Mouse (Mus musculus) midbrain, embryonic 16.5 days (tissue): ENCODE data around the gene Cadm2. TPM values are rescaled to one million over a fixed set of nuclear protein-coding genes. Genes with fewer than 3 reads are reported as not detected.

Experiments used
- ATAC-seq: fragments of 200-750 bp; cut with Nextera tagmentation; 2 replicates; pipeline ENCODE4 v1.8.0; 2017; ENCODE audit warnings: moderate TSS enrichment
- H3K27ac ChIP-seq: fragments of 300-500 bp; sonication (generic); 2 replicates; pipeline ENCODE4 v1.5.1; 2014; ENCODE audit warnings: mild to moderate bottlenecking, low read length, mixed read lengths
- H3K27me3 ChIP-seq: fragments of 300-500 bp; sonication (generic); 2 replicates; pipeline ENCODE4 v1.6.1; 2014; ENCODE audit warnings: low read depth, low read length, mixed read lengths; ENCODE audit not compliant: control insufficient read depth, insufficient read depth
- H3K36me3 ChIP-seq: fragments of 300-500 bp; sonication (generic); 2 replicates; pipeline ENCODE4 v1.6.1; 2014; ENCODE audit warnings: mild to moderate bottlenecking, low read length, moderate library complexity, mixed read lengths; ENCODE audit not compliant: control insufficient read depth, insufficient read depth
- H3K4me1 ChIP-seq: fragments of 300-500 bp; sonication (generic); 2 replicates; pipeline ENCODE4 v1.6.1; 2014; ENCODE audit warnings: mild to moderate bottlenecking, low read length, mixed read lengths; ENCODE audit not compliant: control insufficient read depth, insufficient read depth
- H3K4me2 ChIP-seq: fragments of 300-500 bp; sonication (generic); 2 replicates; pipeline ENCODE4 v1.6.1; 2014; ENCODE audit warnings: mild to moderate bottlenecking, low read length, mixed read lengths
- H3K4me3 ChIP-seq: fragments of 300-500 bp; sonication (generic); 2 replicates; pipeline ENCODE4 v1.5.1; 2014; ENCODE audit warnings: low read depth, mild to moderate bottlenecking, low read length, moderate library complexity, mixed read lengths
- H3K9ac ChIP-seq: fragments of 300-500 bp; sonication (generic); 2 replicates; pipeline ENCODE4 v1.6.1; 2014; ENCODE audit warnings: low read depth, low read length, mixed read lengths
- H3K9me3 ChIP-seq: fragments of 300-500 bp; sonication (generic); replicated peaks from 2 replicates; pipeline ENCODE4 v1.6.1; 2014; ENCODE audit warnings: mild to moderate bottlenecking, low read length, mixed read lengths; ENCODE audit not compliant: control insufficient read depth, poor library complexity, severe bottlenecking
- WGBS: fragments of 180-500 bp; shearing (Covaris S2); extraction: QIAGEN DNeasy Blood & Tissue Kit; methylation state at CpG from one replicate; pipeline ENCODE4 v1.1.7; 2014; 5-methylcytosine and 5-hydroxymethylcytosine counted together
- polyA plus RNA-seq: library from polyadenylated mRNA; unstranded; fragments of >200 nt; fragmentation: Nextera tagmentation; extraction: Ambion mirVana; gene quantifications from 2 replicates; pipeline ENCODE4 v1.2.1, GENCODE M21; 2015

The Cadm2 gene
- polyA plus RNA-seq, 1 experiment from 2014 or later = 75.6 TPM

DNA sequence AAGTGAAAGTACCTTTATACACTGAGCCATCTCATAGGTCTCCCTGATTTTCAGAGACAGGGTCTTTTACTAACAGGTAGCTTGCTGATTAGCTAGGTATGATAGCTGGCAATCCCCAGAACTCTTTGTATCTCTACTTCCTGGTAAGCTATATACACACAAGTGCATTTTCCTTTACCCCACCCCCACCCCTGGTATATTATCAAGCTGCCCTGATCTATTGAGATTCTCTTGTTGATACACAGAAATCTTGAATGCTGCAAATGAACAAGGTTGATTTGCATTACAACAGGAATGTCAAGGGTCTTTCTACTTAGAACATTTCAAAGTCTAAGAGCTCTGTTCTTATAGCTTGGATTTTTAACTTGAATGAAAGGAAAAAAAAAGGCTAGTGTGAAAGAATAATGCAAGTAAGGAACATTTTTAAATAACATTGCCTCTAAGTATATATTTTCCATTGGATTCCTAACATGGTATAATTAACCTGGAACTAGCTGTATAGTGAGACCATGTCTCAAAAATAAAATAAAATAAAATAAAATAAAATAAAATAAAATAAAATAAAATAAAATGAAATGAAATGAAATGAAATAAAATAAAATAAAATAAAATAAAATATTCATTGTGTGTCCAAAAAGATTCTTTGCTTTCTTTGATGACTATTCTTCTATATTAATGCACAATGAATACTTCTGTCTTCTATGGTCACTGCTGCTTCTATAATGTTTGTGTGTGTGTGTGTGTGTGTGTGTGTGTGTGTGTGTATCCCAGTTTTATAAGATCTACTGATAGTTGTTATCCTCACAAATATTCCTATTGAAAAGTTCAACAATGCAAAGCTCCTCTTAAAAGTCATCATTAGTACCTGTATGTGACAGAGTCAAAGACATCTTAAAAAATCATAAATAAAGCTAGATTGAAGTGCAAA lies 858.9 kb downstream of the Cadm2 start:
- no peaks in the 10 kb centered on the region for H3K9me3 ChIP-seq
- ATAC-seq = no peak
- no peak overlapping the region for H3K9ac ChIP-seq
- no peaks in the 10 kb centered on the region for H3K4me1 ChIP-seq
- H3K4me2 ChIP-seq = no peak overlapping the region
- no peak overlapping the region for H3K27ac ChIP-seq
- H3K27me3 ChIP-seq = no peaks in the 10 kb centered on the region
- H3K4me3 ChIP-seq = no peak overlapping the region
- no peaks in the 10 kb centered on the region for H3K36me3 ChIP-seq

DNA sequence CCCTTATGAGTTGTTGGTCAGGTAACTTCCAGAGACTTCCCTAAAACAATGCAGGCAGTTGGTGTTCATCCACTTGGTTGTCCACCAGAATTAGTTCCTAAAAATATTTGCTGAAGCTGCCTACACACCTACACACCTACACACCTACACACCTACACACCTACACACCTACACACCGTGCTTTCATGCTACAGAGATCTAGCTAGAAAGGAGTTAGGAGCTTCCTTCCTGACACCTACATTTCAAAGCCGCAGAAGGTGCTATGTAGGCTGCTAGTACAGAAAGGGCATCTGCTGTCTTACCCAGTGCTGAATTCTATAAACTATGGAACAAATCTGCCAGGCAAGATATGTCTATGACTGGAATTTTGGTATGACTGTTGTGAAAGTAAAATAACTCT lies 872.2 kb downstream of the Cadm2 start:
- WGBS = 92% methylated on average over 2 of the region's 2 CpGs
- H3K36me3 ChIP-seq = no peaks in the 10 kb centered on the region
- H3K27ac ChIP-seq = no peak overlapping the region
- H3K27me3 ChIP-seq = no peaks in the 10 kb centered on the region
- no peak overlapping the region for H3K4me2 ChIP-seq
- no peak overlapping the region for H3K9ac ChIP-seq
- no peaks in the 10 kb centered on the region for H3K9me3 ChIP-seq
- no peak overlapping the region for H3K4me3 ChIP-seq
- H3K4me1 ChIP-seq = no peaks in the 10 kb centered on the region
- ATAC-seq = no peak

DNA sequence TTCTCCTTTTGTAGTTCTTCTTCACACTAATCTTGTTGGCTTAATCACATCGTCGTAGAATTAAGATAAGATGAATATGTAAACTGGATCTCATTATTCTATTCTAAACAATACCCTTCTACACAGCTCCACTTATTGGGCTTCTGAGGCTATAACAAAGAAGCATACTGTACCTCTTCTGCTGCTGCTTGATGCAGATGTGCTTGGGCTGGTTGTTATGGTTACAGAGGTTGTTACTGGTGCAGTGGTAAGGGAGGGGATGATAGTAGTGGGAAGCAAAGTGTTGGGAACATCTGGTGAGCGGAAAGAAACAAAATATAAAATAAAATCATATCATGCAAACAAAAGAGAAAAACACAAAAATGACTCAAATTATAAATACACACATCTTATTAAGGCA lies 889.5 kb downstream of the Cadm2 start:
- H3K9ac ChIP-seq = no peak overlapping the region
- ATAC-seq = peak; percentile 95
- no peaks in the 10 kb centered on the region for H3K36me3 ChIP-seq
- no peaks in the 10 kb centered on the region for H3K9me3 ChIP-seq
- H3K27me3 ChIP-seq = no peaks in the 10 kb centered on the region
- H3K4me2 ChIP-seq = no peak overlapping the region
- no peaks in the 10 kb centered on the region for H3K4me1 ChIP-seq
- 41% methylated on average over 3 of the region's 3 CpGs for WGBS
- no peak overlapping the region for H3K27ac ChIP-seq
- no peak overlapping the region for H3K4me3 ChIP-seq

DNA sequence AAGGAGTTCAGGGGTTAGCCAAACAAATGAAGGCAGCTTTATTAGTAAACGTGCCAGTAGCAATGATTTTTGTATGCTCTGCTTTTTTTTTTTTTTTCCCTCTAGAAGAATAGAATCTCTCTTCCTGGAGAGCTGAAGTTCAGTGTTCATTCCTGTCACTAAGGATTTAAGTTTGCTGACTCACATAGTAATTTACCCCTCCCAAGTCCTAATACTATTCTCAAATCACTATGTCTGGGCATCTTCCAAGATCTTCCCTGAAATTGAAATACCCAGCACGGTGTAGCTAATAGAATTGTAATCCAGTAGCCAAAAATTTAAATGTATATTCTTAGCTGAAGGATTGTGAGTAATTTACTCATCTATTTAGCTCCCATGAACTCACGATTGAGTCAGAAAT lies 914.2 kb downstream of the Cadm2 start:
- Histone ChIP-seq H3K9ac (no peak overlapping the region), H3K9me3 (no peaks in the 10 kb centered on the region), H3K36me3 (no peaks in the 10 kb centered on the region), H3K27me3 (no peaks in the 10 kb centered on the region), H3K4me3 (no peak overlapping the region), H3K4me1 (no peaks in the 10 kb centered on the region), H3K4me2 (no peak overlapping the region), H3K27ac (no peak overlapping the region)
- ATAC-seq = no peak
- WGBS = 47% methylated on average over 3 of the region's 3 CpGs

DNA sequence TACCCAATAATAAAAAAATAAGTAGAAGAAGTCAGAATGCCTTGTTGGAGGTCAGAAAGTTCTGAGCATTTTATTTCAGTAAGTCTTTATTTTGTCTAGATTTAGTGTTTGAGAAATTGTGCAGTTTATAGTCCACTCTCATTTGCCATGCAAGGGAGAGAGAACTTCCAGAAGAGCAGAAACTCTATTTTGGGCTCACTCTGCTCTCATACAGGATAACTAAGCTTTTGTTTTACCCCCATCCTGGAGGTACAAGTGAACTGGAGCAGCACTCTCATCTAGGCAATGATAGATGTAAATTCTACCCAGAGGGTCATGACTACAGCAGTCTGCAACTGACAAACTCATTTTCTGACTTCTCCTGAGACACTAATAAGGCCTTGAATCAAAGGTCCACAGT lies 925.9 kb downstream of the Cadm2 start:
- no peak for ATAC-seq
- H3K4me1 ChIP-seq = no peaks in the 10 kb centered on the region

DNA sequence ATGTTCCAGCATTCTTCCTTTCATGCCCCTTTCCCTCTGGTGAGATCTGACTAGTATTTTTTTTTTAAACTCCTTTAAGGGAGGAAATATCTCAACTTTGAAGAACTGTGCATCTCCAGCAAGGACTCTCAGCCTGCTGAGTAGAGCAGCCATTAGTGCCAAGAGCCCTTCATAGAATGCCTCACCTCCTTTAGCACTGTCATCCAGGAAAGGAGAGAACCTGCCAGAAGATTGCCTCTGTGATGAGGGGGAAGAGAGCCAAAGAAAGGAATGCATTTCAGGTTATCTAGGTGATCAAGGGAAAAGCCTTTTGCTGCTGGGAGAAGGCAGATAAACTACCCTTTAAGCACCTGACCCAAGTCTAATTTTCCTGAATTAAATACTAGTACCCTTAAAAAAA lies 943.5 kb downstream of the Cadm2 start:
- ATAC-seq = no peak
- H3K4me3 ChIP-seq = no peak overlapping the region
- no peaks in the 10 kb centered on the region for H3K4me1 ChIP-seq
- no peak overlapping the region for H3K4me2 ChIP-seq
- no peak overlapping the region for H3K9ac ChIP-seq
- H3K9me3 ChIP-seq = no peaks in the 10 kb centered on the region
- H3K27me3 ChIP-seq = no peaks in the 10 kb centered on the region
- H3K27ac ChIP-seq = no peak overlapping the region
- no peaks in the 10 kb centered on the region for H3K36me3 ChIP-seq

More for the DNA sequence above, 925.9 kb downstream of the Cadm2 start:
- Histone ChIP-seq H3K27ac (no peak overlapping the region), H3K4me2 (no peak overlapping the region), H3K9ac (no peak overlapping the region), H3K4me3 (no peak overlapping the region), H3K9me3 (no peaks in the 10 kb centered on the region), H3K27me3 (no peaks in the 10 kb centered on the region), H3K36me3 (no peaks in the 10 kb centered on the region)

DNA sequence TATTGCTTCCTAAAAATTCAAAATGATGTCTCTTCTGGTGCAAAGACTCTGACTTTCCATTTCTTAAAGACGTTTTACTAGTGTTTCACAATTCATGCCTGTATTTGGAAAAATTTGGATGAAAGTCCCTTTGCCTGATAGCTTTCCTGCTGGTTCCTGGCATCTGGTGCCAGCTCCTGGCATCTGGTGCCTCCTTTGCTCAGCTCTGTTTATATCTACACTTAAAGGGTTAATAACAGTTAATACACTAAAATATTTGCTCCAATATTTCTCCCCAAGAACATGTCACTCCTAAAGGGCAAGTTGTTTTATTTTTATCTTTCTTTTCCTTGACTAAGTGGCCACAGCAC lies 969.7 kb downstream of the Cadm2 start:
- Histone ChIP-seq H3K27me3 (no peaks in the 10 kb centered on the region), H3K4me1 (no peaks in the 10 kb centered on the region), H3K27ac (no peak overlapping the region), H3K9me3 (no peaks in the 10 kb centered on the region), H3K4me3 (no peak overlapping the region), H3K36me3 (no peaks in the 10 kb centered on the region), H3K9ac (no peak overlapping the region), H3K4me2 (no peak overlapping the region)
- WGBS = 71% methylated on average over 1 of the region's 1 CpGs
- ATAC-seq = no peak

DNA sequence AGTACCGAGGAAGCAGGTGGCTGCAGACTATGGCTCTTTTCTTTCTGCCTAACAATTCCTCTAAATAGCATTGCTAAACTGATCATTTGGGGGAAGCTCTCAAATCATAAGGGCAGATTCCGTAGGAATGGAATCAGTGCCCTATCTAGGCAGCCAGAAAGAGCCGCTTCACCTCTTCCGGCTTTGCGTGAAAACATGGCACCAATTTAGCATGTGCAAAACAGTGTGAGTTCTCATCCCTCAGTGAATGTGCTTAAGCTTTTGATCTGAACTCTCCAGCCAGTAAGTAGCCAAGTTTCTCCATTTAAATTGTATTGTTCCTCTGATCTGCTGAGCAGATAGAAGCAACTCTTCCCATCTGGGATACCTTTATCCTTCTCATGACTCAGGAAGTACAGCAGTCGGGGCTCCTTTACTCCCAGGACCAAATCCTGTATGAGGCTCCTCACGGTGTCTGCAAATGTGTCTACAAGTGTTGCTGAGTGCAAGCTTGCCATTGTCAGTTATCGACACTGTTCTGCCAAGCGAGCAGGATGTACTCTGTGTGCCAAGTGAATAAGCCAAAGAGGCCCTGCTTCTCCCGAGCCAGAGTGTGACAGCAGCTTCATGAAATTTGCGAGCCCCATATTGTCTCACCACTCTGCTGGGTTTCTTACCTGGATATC lies 970.2 kb downstream of the Cadm2 start:
- no peaks in the 10 kb centered on the region for H3K27me3 ChIP-seq
- no peaks in the 10 kb centered on the region for H3K9me3 ChIP-seq
- H3K4me2 ChIP-seq = no peak overlapping the region
- H3K4me3 ChIP-seq = no peak overlapping the region
- no peak for ATAC-seq
- no peak overlapping the region for H3K9ac ChIP-seq
- no peaks in the 10 kb centered on the region for H3K4me1 ChIP-seq
- H3K27ac ChIP-seq = 0 out of 2 replicates have a peak overlapping the region, but pooled peaks have one; percentile 7
- H3K36me3 ChIP-seq = no peaks in the 10 kb centered on the region
- 82% methylated on average over 11 of the region's 11 CpGs for WGBS

DNA sequence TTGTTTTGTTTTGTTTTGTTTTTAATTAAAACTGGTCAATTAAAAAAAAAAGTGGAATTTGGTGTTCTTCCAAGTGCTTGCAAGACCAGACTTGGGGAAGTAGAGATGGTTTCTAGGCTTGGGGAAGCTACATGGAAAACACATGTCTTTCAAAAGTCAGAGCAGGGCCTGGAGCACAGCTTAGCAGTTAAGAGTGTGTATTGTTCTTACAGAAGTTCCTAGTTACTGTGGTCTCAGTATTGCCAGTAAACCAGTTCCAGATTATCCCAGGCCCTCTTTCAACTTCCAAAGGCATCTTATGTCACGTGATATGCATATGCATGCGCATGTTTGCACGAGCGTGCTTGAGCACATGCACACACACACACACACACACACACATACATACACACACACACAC lies 972.9 kb downstream of the Cadm2 start:
- Histone ChIP-seq H3K4me1 (no peaks in the 10 kb centered on the region), H3K9me3 (no peaks in the 10 kb centered on the region), H3K27me3 (no peaks in the 10 kb centered on the region), H3K36me3 (no peaks in the 10 kb centered on the region), H3K27ac (no peak overlapping the region), H3K4me2 (no peak overlapping the region), H3K9ac (no peak overlapping the region), H3K4me3 (no peak overlapping the region)
- 87% methylated on average over 4 of the region's 4 CpGs for whole genome bisulfite sequencing
- ATAC-seq = no peak
